8 mouse cellular contexts compared by ENCODE assay signal in genomic region chr10:53654239-53654638, GRCm38 (mm10). TPM values are rescaled to one million over a fixed set of nuclear protein-coding genes. Genes with fewer than 3 reads are reported as not detected.
DNase-seq lines count a peak whose midpoint lies in the region; ATAC-seq and TF ChIP-seq lines count a peak whose summit lies in the region.
"Not testable (repeated sequence)": the region's sequence is repeated elsewhere in the genome, so short reads cannot be mapped to it uniquely, and the experiment has no call there.

No protein-coding gene starts in this region.

- H3K4me1 ChIP-seq in MEL (ENCODE audit: control insufficient read depth in 1 of 2, insufficient read depth in 2 of 2, low read length in 2 of 2); lung, embryonic 14.5 days (ENCODE audit: insufficient read depth): not testable (repeated sequence)

- H3K79me2 ChIP-seq in MEL (ENCODE audit: control insufficient read depth, insufficient read depth, low read length, poor library complexity), result not testable (repeated sequence)

- not testable (repeated sequence) for H3K9ac ChIP-seq in MEL (ENCODE audit: control insufficient read depth, low read depth, low read length, poor library complexity, severe bottlenecking); lung, embryonic 14.5 days

- TF ChIP-seq EP300 in MEL (IDR thresholded peaks at IDR 0.05; ENCODE audit: low read depth in 1 of 2, low read length in 2 of 2), result not testable (repeated sequence)

- not testable (repeated sequence) for H3K4me2 ChIP-seq in lung, embryonic 14.5 days

- TF ChIP-seq RAD21 in MEL (IDR thresholded peaks at IDR 0.05; ENCODE audit: low read depth, low read length), result peak; percentile 18

- WGBS in lung, embryonic 14.5 days, result 74% methylated on average over 5 of the region's 5 CpGs

- ATAC-seq in lung, embryonic 14.5 days (ENCODE audit: insufficient read depth), result not testable (repeated sequence)

- H3K4me3 ChIP-seq in MEL (ENCODE audit: control insufficient read depth in 1 of 2, insufficient read depth in 1 of 2, low read depth in 2 of 2, low read length in 2 of 2); gastrocnemius, adult 2 months; left cerebral cortex, adult 2 months; lung, embryonic 14.5 days (ENCODE audit: low read depth, low read length): not testable (repeated sequence)

- H3K27ac ChIP-seq in MEL (ENCODE audit: control insufficient read depth, low read depth, low read length); gastrocnemius, adult 2 months; left cerebral cortex, adult 2 months; lung, embryonic 14.5 days (ENCODE audit: low read depth): not testable (repeated sequence)

- DNase-seq in 416B (ENCODE audit: low read depth) (peak; percentile 42), MEL (ENCODE audit: low read depth, low spot score) (peak; percentile 14)
- not testable (repeated sequence) for DNase-seq in gastrocnemius, adult 2 months; left cerebral cortex, adult 2 months (ENCODE audit: extremely low spot score in 1 of 2, low spot score in 2 of 2); lung, embryonic 14.5 days
- peak; percentile 25 for DNase-seq in induced T-regulatory cell, adult 2 months (ENCODE audit: low read depth)
- DNase-seq in kidney, adult 9 months, result peak; percentile 10
- DNase-seq in thymus, postnatal 14 days, result peak; percentile 7

- H3K9me3 ChIP-seq in MEL (replicated peaks; ENCODE audit: insufficient read depth, low read length); lung, embryonic 14.5 days (ENCODE audit: low read depth, low read length): not testable (repeated sequence)

- intact Hi-C loops in gastrocnemius, adult 2 months (cut with DNase I); left cerebral cortex, adult 2 months (cut with DNase I): not testable (repeated sequence)

- not testable (repeated sequence) for H3K36me3 ChIP-seq in MEL (ENCODE audit: control insufficient read depth in 1 of 2, insufficient read depth in 2 of 2, low read length in 2 of 2); lung, embryonic 14.5 days (ENCODE audit: insufficient read depth)

- peak in 2 of 3 experiments; percentile 15 to 44; a peak in 2 of 6 replicates for TF ChIP-seq CTCF in MEL (IDR thresholded peaks at IDR 0.05 in 2 of 3, conservative IDR thresholded peaks at IDR 0.05 in 1 of 3; ENCODE audit: control insufficient read depth in 1 of 3, insufficient read depth in 1 of 3, low read depth in 2 of 3, low read length in 3 of 3, poor library complexity in 1 of 3, severe bottlenecking in 1 of 3)
- TF ChIP-seq CTCF in gastrocnemius, adult 2 months (IDR thresholded peaks at IDR 0.05), result peak; percentile 23; the same call in 1 of the 2 replicates
- peak; percentile 12; the same call in 1 of the 2 replicates for TF ChIP-seq CTCF in left cerebral cortex, adult 2 months (IDR thresholded peaks at IDR 0.05)
- peak; percentile 32 for TF ChIP-seq CTCF in lung, embryonic 14.5 days (IDR thresholded peaks at IDR 0.05; ENCODE audit: low read depth)

- not testable (repeated sequence) for TF ChIP-seq POLR2A in MEL (IDR thresholded peaks at IDR 0.05; ENCODE audit: control insufficient read depth in 1 of 2, insufficient read depth in 1 of 2, low read depth in 1 of 2, low read length in 2 of 2, poor library complexity in 1 of 2)

- not testable (repeated sequence) for H3K27me3 ChIP-seq in MEL (ENCODE audit: control insufficient read depth in 1 of 2, insufficient read depth in 2 of 2, low read length in 2 of 2); lung, embryonic 14.5 days (ENCODE audit: insufficient read depth, low read length)

TF ChIP-seq in MEL, 35 proteins besides CTCF, POLR2A, EP300 and RAD21:
- TF ChIP-seq SMC3 (IDR thresholded peaks at IDR 0.05; ENCODE audit: low read depth, low read length), result peak; percentile 50

RNA-seq across cellular contexts. Expression of gene Mcm9, which starts 24.0 kb away (rescaled TPM):
- 5.2 and 5.3 TPM in 2 replicates for total RNA-seq in MEL (2012; rRNA removed)
- polyA plus RNA-seq in MEL (2012; ENCODE audit: insufficient read depth in 1 of 2, insufficient read length in 2 of 2, low read depth in 1 of 2, low replicate concordance in 2 of 2, missing spikeins in 1 of 2), result 10 to 100 TPM in 1 of 2 experiments, not detected in 1; 12.6 TPM
- total RNA-seq in gastrocnemius, adult 2 months (2021), result under 1 TPM; 0.89 to 0.92 TPM
- 1 to 10 TPM; 5.6 to 6.0 TPM for total RNA-seq in left cerebral cortex, adult 2 months (2021)
- 13.5 and 15.7 TPM in 2 replicates for polyA plus RNA-seq in lung, embryonic 14.5 days (2014; fragmentation: Nextera tagmentation; extraction: Ambion mirVana)

RNA-seq across cellular contexts. Expression of gene Asf1a, which starts 57.7 kb away (rescaled TPM):
- 63.8 and 65.1 TPM in 2 replicates for total RNA-seq in MEL (2012; rRNA removed)
- 10 to 100 TPM in 1 of 2 experiments, not detected in 1; 91.4 TPM for polyA plus RNA-seq in MEL (2012; ENCODE audit: insufficient read depth in 1 of 2, insufficient read length in 2 of 2, low read depth in 1 of 2, low replicate concordance in 2 of 2, missing spikeins in 1 of 2)
- 10 to 100 TPM; 21.0 to 26.4 TPM for total RNA-seq in gastrocnemius, adult 2 months (2021)
- total RNA-seq in left cerebral cortex, adult 2 months (2021), result 10 to 100 TPM; 20.6 to 26.7 TPM
- 139 and 140 TPM in 2 replicates for polyA plus RNA-seq in lung, embryonic 14.5 days (2014; fragmentation: Nextera tagmentation; extraction: Ambion mirVana)
